Mouse (Mus musculus) megakaryocyte, embryonic 14.5 days (primary cell): ENCODE measurements around the gene Mrm2.

Experiments
- FLI1 ChIP-seq: IDR thresholded peaks from 2 replicates; pipeline ENCODE4 v1.6.1; 2012; ENCODE audit warnings: low read length, inconsistent platforms, mixed read lengths
- GATA1 ChIP-seq: IDR thresholded peaks from 3 replicates; pipeline ENCODE4 v1.6.1; 2012; ENCODE audit warnings: mixed read lengths, low read length, inconsistent platforms, borderline replicate concordance

GRCm38 (mm10) chr5:140349882-140350281, 18.2 kb upstream of the Mrm2 start:
- no peak for TF ChIP-seq GATA1
- TF ChIP-seq FLI1 = no peak
